Mouse (Mus musculus) olfactory bulb, adult 2 months (tissue): ENCODE data around the gene Tmem170b. TPM values are rescaled to one million over a fixed set of nuclear protein-coding genes. Genes with fewer than 3 reads are reported as not detected.
"Not testable (repeated sequence)": the region's sequence is repeated elsewhere in the genome, so short reads cannot be mapped to it uniquely, and the experiment has no call there.

Experiments
- H3K27ac ChIP-seq: fragments of 200-500 bp; 2 replicates; pipeline ENCODE4 v1.5.1; 2012; ENCODE audit warnings: low read depth, low read length; ENCODE audit not compliant: insufficient read depth
- H3K4me1 ChIP-seq: fragments of 200-500 bp; 2 replicates; pipeline ENCODE4 v1.6.1; 2012; ENCODE audit warnings: low read length; ENCODE audit not compliant: control insufficient read depth, insufficient read depth
- H3K4me3 ChIP-seq: fragments of 200-500 bp; 2 replicates; pipeline ENCODE4 v1.5.1; 2012; ENCODE audit warnings: mild to moderate bottlenecking, low read depth, low read length, moderate library complexity; ENCODE audit not compliant: insufficient read depth
- CTCF ChIP-seq: fragments of 200-500 bp; IDR thresholded peaks from 2 replicates; pipeline ENCODE4 v1.5.1; 2012; ENCODE audit warnings: low read depth, mild to moderate bottlenecking, low read length, moderate library complexity; ENCODE audit not compliant: insufficient read depth
- POLR2A ChIP-seq: fragments of 200-500 bp; IDR thresholded peaks from 2 replicates; pipeline ENCODE4 v1.6.1; 2012; ENCODE audit warnings: mild to moderate bottlenecking, low read depth, low read length, moderate library complexity; ENCODE audit not compliant: insufficient read depth
- WGBS: fragments of 180-500 bp; shearing (Covaris S2); methylation state at CpG from one replicate; pipeline ENCODE4 v1.1.7; 2018; 5-methylcytosine and 5-hydroxymethylcytosine counted together
- polyA plus RNA-seq: library from polyadenylated mRNA; stranded (reverse); fragments of >200 nt; gene quantifications from 2 replicates; pipeline ENCODE4 v1.2.4, GENCODE M21; 2012; ENCODE audit warnings: low replicate concordance; ENCODE audit not compliant: missing spikeins, insufficient read depth, insufficient read length

Gene Tmem170b
- polyA plus RNA-seq, 1 experiment: not detected

- no peak overlapping the region for H3K27ac ChIP-seq
- WGBS: 98% methylated on average over 2 of the region's 2 CpGs
- peaks cover 8% of the 10 kb centered on the region; the same call in 1 of the 2 replicates for H3K4me1 ChIP-seq
- TF ChIP-seq CTCF (no peak), POLR2A (no peak)
- H3K4me3 ChIP-seq: no peak overlapping the region
Observed at GRCm38 (mm10) chr13:41653791-41654190, 48.1 kb downstream of the Tmem170b start.

- H3K4me1 ChIP-seq: peaks cover 10% of the 10 kb centered on the region; the same call in 1 of the 2 replicates
- 45% methylated on average over 10 of the region's 10 CpGs for WGBS
- H3K4me3 ChIP-seq: no peak overlapping the region
- TF ChIP-seq CTCF: no peak
- TF ChIP-seq POLR2A: no peak
- H3K27ac ChIP-seq: no peak overlapping the region
Observed at GRCm38 (mm10) chr13:41655576-41656090, 49.9 kb downstream of the Tmem170b start.

GRCm38 (mm10) chr13:41660052-41660793, 54.5 kb downstream of the Tmem170b start:
- Histone ChIP-seq H3K4me1 (peaks cover 20% of the 10 kb centered on the region), H3K27ac (peak overlapping the region; percentile 83), H3K4me3 (no peak overlapping the region)
- 23% methylated on average over 11 of the region's 11 CpGs for WGBS
- TF ChIP-seq CTCF (no peak), POLR2A (no peak)

GRCm38 (mm10) chr13:41661116-41661515, 55.4 kb downstream of the Tmem170b start:
- Histone ChIP-seq H3K4me1 (peaks cover 14% of the 10 kb centered on the region), H3K27ac (no peak overlapping the region), H3K4me3 (no peak overlapping the region)
- TF ChIP-seq CTCF (no peak), POLR2A (no peak)
- WGBS: 96% methylated on average over 11 of the region's 11 CpGs

GRCm38 (mm10) chr13:41662401-41663070, 56.8 kb downstream of the Tmem170b start:
- Histone ChIP-seq H3K4me3 (no peak overlapping the region), H3K4me1 (peaks cover 14% of the 10 kb centered on the region), H3K27ac (no peak overlapping the region)
- WGBS: 45% methylated on average over 17 of the region's 17 CpGs
- TF ChIP-seq POLR2A (no peak), CTCF (no peak)

GRCm38 (mm10) chr13:41663501-41664195, 57.9 kb downstream of the Tmem170b start:
- Histone ChIP-seq H3K4me3 (no peak overlapping the region), H3K4me1 (peaks cover 12% of the 10 kb centered on the region), H3K27ac (no peak overlapping the region)
- TF ChIP-seq CTCF (no peak), POLR2A (no peak)
- 91% methylated on average over 14 of the region's 14 CpGs for WGBS

GRCm38 (mm10) chr13:41669951-41670350, 64.2 kb downstream of the Tmem170b start:
- whole genome bisulfite sequencing: 91% methylated on average over 2 of the region's 2 CpGs
- Histone ChIP-seq H3K4me3 (no peak overlapping the region), H3K27ac (no peak overlapping the region), H3K4me1 (no peaks in the 10 kb centered on the region)
- no peak for TF ChIP-seq POLR2A
- TF ChIP-seq CTCF: no peak

- no peaks in the 10 kb centered on the region for H3K4me1 ChIP-seq
- H3K4me3 ChIP-seq: no peak overlapping the region
- WGBS: 74% methylated on average over 7 of the region's 7 CpGs
- no peak overlapping the region for H3K27ac ChIP-seq
- TF ChIP-seq POLR2A (no peak), CTCF (no peak)
Observed at GRCm38 (mm10) chr13:41670386-41671130, 64.9 kb downstream of the Tmem170b start.

- TF ChIP-seq POLR2A (no peak), CTCF (no peak)
- Histone ChIP-seq H3K4me3 (no peak overlapping the region), H3K4me1 (no peaks in the 10 kb centered on the region), H3K27ac (no peak overlapping the region)
- 95% methylated on average over 11 of the region's 11 CpGs for WGBS
Observed at GRCm38 (mm10) chr13:41671136-41671705, 65.5 kb downstream of the Tmem170b start.

GRCm38 (mm10) chr13:41672904-41673303, 67.2 kb downstream of the Tmem170b start:
- 43% methylated on average over 5 of the region's 5 CpGs for WGBS
- H3K4me3 ChIP-seq, H3K4me1 ChIP-seq, H3K27ac ChIP-seq: not testable (repeated sequence)
